ENCODE assay signal across 22 mouse cellular contexts in genomic region chr3:123033804-123034203, GRCm38 (mm10). TPM values are rescaled to one million over a fixed set of nuclear protein-coding genes. Genes with fewer than 3 reads are reported as not detected.
DNase-seq lines count a peak whose midpoint lies in the region; ATAC-seq and TF ChIP-seq lines count a peak whose summit lies in the region.
"Had no signal": no experiment of that assay in that cellular context is flagged by ENCODE, and none has a peak within 500 bp of the region (broad histone marks: within the 10 kb centered on the region; RNA-seq: fewer than 3 reads in every experiment).

No protein-coding gene starts in this region.

- peak overlapping the region; percentile 96 for H3K27ac ChIP-seq in heart, adult 2 months
- peak overlapping the region; percentile 93 for H3K27ac ChIP-seq in heart, embryonic 13.5 days (replicated peaks)
- H3K27ac ChIP-seq in heart, embryonic 16.5 days (ENCODE audit: low read length) = peak overlapping the region; percentile 94
- H3K27ac ChIP-seq: embryonic facial prominence, embryonic 12.5 days; forebrain, embryonic 15.5 days; hindbrain, embryonic 15.5 days had no signal

- no peaks in the 10 kb centered on the region for H3K27me3 ChIP-seq in heart, adult 2 months (ENCODE audit: control insufficient read depth, insufficient read depth, low read length)
- no peaks in the 10 kb centered on the region for H3K27me3 ChIP-seq in heart, embryonic 13.5 days (replicated peaks)
- H3K27me3 ChIP-seq in heart, embryonic 16.5 days (ENCODE audit: control insufficient read depth, insufficient read depth, low read length) = no peaks in the 10 kb centered on the region
- H3K27me3 ChIP-seq in myocyte (ENCODE audit: control insufficient read depth, insufficient read depth, insufficient read length) = no peaks in the 10 kb centered on the region
- H3K27me3 ChIP-seq: embryonic facial prominence, embryonic 12.5 days; forebrain, embryonic 15.5 days; hindbrain, embryonic 15.5 days had no signal

- ATAC-seq in heart, embryonic 13.5 days (ENCODE audit: extremely low read depth, insufficient number of reproducible peaks, low FRiP score, low TSS enrichment) = no peak
- ATAC-seq in heart, embryonic 16.5 days (replicated peaks; ENCODE audit: extremely low read depth, insufficient read depth, low FRiP score) = no peak
- ATAC-seq: forebrain, embryonic 15.5 days; intestine, embryonic 16.5 days had no signal

- H3K4me1 ChIP-seq in heart, adult 2 months (ENCODE audit: control insufficient read depth, insufficient read depth, low read length) = peaks cover 2% of the 10 kb centered on the region; the same call in 1 of the 2 replicates
- H3K4me1 ChIP-seq in heart, embryonic 13.5 days = peaks cover 48% of the 10 kb centered on the region
- peaks cover 17% of the 10 kb centered on the region for H3K4me1 ChIP-seq in heart, embryonic 16.5 days (ENCODE audit: control insufficient read depth, insufficient read depth, low read length)
- H3K4me1 ChIP-seq: embryonic facial prominence, embryonic 12.5 days; forebrain, embryonic 15.5 days; hindbrain, embryonic 15.5 days had no signal

- no peak for DNase-seq in heart, adult 2 months
- no peak for DNase-seq in heart, adult 8-10 months (ENCODE audit: low spot score)
- no peak for DNase-seq in heart, adult 9 months (ENCODE audit: low spot score in 2 of 2)
- no peak for DNase-seq in spleen, postnatal 4 days (ENCODE audit: low spot score in 2 of 2)
- DNase-seq: adrenal gland, postnatal 10 days; cerebellum, adult 11 months; cerebellum, adult 8-10 months; cerebellum, postnatal 14 days; embryo, embryonic 11 days; gastrocnemius, postnatal 14 days; kidney, adult 2 months had no signal

- peak overlapping the region; percentile 82 for H3K9ac ChIP-seq in heart, adult 2 months (ENCODE audit: low read depth, low read length)
- H3K9ac ChIP-seq in heart, embryonic 13.5 days = peak overlapping the region; percentile 81
- H3K9ac ChIP-seq in heart, embryonic 16.5 days (ENCODE audit: low read length) = peak overlapping the region; percentile 73
- H3K9ac ChIP-seq: embryonic facial prominence, embryonic 12.5 days; forebrain, embryonic 15.5 days; hindbrain, embryonic 15.5 days had no signal

- peak overlapping the region; percentile 51 for H3K4me3 ChIP-seq in heart, adult 2 months
- peak overlapping the region; percentile 55 for H3K4me3 ChIP-seq in heart, embryonic 13.5 days
- H3K4me3 ChIP-seq in heart, embryonic 16.5 days (ENCODE audit: low read length) = peak overlapping the region; percentile 50
- peak overlapping the region; percentile 18 for H3K4me3 ChIP-seq in myocyte
- H3K4me3 ChIP-seq: embryonic facial prominence, embryonic 12.5 days; forebrain, embryonic 15.5 days; hindbrain, embryonic 15.5 days had no signal

- peak overlapping the region; percentile 70 for H3K4me2 ChIP-seq in heart, embryonic 13.5 days
- peak overlapping the region; percentile 56 for H3K4me2 ChIP-seq in heart, embryonic 16.5 days (ENCODE audit: low read depth, low read length)
- peak overlapping the region; percentile 63 for H3K4me2 ChIP-seq in myocyte (ENCODE audit: low read depth)
- H3K4me2 ChIP-seq: embryonic facial prominence, embryonic 12.5 days; forebrain, embryonic 15.5 days; hindbrain, embryonic 15.5 days had no signal

- H3ac ChIP-seq in myocyte (ENCODE audit: control insufficient read depth, insufficient read length) = no peak overlapping the region

- H3K36me3 ChIP-seq in heart, adult 2 months (ENCODE audit: control insufficient read depth, insufficient read depth, low read length) = peaks cover 3% of the 10 kb centered on the region; the same call in 1 of the 2 replicates
- no peaks in the 10 kb centered on the region for H3K36me3 ChIP-seq in heart, embryonic 13.5 days
- no peaks in the 10 kb centered on the region for H3K36me3 ChIP-seq in heart, embryonic 16.5 days (ENCODE audit: control insufficient read depth, insufficient read depth)
- H3K36me3 ChIP-seq in myocyte (ENCODE audit: control insufficient read depth, insufficient read depth) = no peaks in the 10 kb centered on the region
- H3K36me3 ChIP-seq: embryonic facial prominence, embryonic 12.5 days; forebrain, embryonic 15.5 days; hindbrain, embryonic 15.5 days had no signal

- intact Hi-C loops in heart, adult 2 months (cut with DNase I) = loop anchor here (2.0 kb wide), 1 partner anchor 53 kb away; no protein-coding TSS in a partner anchor

- H3K9me3 ChIP-seq in heart, embryonic 13.5 days = no peaks in the 10 kb centered on the region
- H3K9me3 ChIP-seq in heart, embryonic 16.5 days (replicated peaks; ENCODE audit: control insufficient read depth, low read length) = no peaks in the 10 kb centered on the region
- H3K9me3 ChIP-seq: embryonic facial prominence, embryonic 12.5 days; forebrain, embryonic 15.5 days; hindbrain, embryonic 15.5 days had no signal

- no peak for TF ChIP-seq CTCF in heart, adult 2 months (IDR thresholded peaks at IDR 0.05)

- WGBS in heart, adult 2 months = 55% methylated on average over 8 of the region's 8 CpGs
- 52% methylated on average over 8 of the region's 8 CpGs for WGBS in heart, embryonic 13.5 days
- 52% methylated on average over 8 of the region's 8 CpGs for WGBS in heart, embryonic 16.5 days

- TF ChIP-seq POLR2A in heart, adult 2 months (IDR thresholded peaks at IDR 0.05; ENCODE audit: insufficient read depth, low read depth, low read length) = peak; percentile 52; the same call in 1 of the 2 replicates
- no peak for TF ChIP-seq POLR2A in myocyte (IDR thresholded peaks at IDR 0.05; ENCODE audit: insufficient read length, low read depth)

- TF ChIP-seq EP300 in heart, adult 2 months (IDR thresholded peaks at IDR 0.05; ENCODE audit: insufficient read depth, low read depth, low read length) = no peak

- H3K79me2 ChIP-seq in heart, adult 2 months (replicated peaks; ENCODE audit: control insufficient read depth, insufficient read depth, low read length) = no peaks in the 10 kb centered on the region
- H3K79me2 ChIP-seq in myocyte (ENCODE audit: control insufficient read depth, insufficient read depth) = no peaks in the 10 kb centered on the region

TF ChIP-seq in myocyte, 11 proteins besides CTCF, POLR2A, EP300 and RAD21:
- TF ChIP-seq MYOD1 (IDR thresholded peaks at IDR 0.05; ENCODE audit: control insufficient read depth in 1 of 3, insufficient read length in 2 of 3, low read depth in 2 of 3) = peak; percentile 13 to 85 (median 77)
- TF ChIP-seq MYOG (IDR thresholded peaks at IDR 0.05; ENCODE audit: control insufficient read depth in 1 of 3, insufficient read depth in 1 of 3, insufficient read length in 2 of 3, low read depth in 2 of 3) = peak in 2 of 3 experiments; percentile 75 to 78
- no peak for TF ChIP-seq CEBPB (IDR thresholded peaks at IDR 0.05; ENCODE audit: insufficient read depth, poor library complexity, severe bottlenecking)

RNA-seq across cellular contexts. Expression of gene Myoz2, which starts 1.0 kb away (rescaled TPM):
- total RNA-seq in heart, adult 2 months (2021) = 1,000 to 10,000 TPM; 1,454 to 1,834 TPM
- polyA plus RNA-seq in heart, adult 2 months (2012; rRNA removed) = 691 and 950 TPM in 2 replicates
- 1,000 to 10,000 TPM; 1,494 to 1,679 (median 1,556) TPM for total RNA-seq in heart, adult 8-10 months (2022)
- polyA plus RNA-seq in heart, embryonic 13.5 days (2015; fragmentation: Nextera tagmentation; extraction: Ambion mirVana) = 166 and 204 TPM in 2 replicates
- polyA plus RNA-seq in heart, embryonic 16.5 days (2015; fragmentation: Nextera tagmentation; extraction: Ambion mirVana) = 243 and 252 TPM in 2 replicates
- 134 TPM for polyA plus RNA-seq in myocyte (2012; fragmentation: generic; extraction: Trizol)
- total RNA-seq: common myeloid progenitor, adult 5-6 weeks; granulocyte monocyte progenitor cell, adult 5-6 weeks; MEL had no signal
- polyA plus RNA-seq: forebrain, embryonic 11.5 days; forebrain, embryonic 15.5 days had no signal

RNA-seq across cellular contexts. Expression of gene Usp53, which starts 49.5 kb away (rescaled TPM):
- 1 to 10 TPM; 7.5 to 7.9 TPM for total RNA-seq in heart, adult 2 months (2021)
- 1.9 and 5.0 TPM in 2 replicates for polyA plus RNA-seq in heart, adult 2 months (2012; rRNA removed)
- 10 to 100 TPM in 3 of 4 experiments, 1 to 10 TPM in 1; 7.7 to 13.3 (median 11.3) TPM for total RNA-seq in heart, adult 8-10 months (2022)
- polyA plus RNA-seq in heart, embryonic 13.5 days (2015; fragmentation: Nextera tagmentation; extraction: Ambion mirVana) = 6.6 and 8.2 TPM in 2 replicates
- 5.4 and 8.6 TPM in 2 replicates for polyA plus RNA-seq in heart, embryonic 16.5 days (2015; fragmentation: Nextera tagmentation; extraction: Ambion mirVana)
- 1.7 TPM for polyA plus RNA-seq in myocyte (2012; fragmentation: generic; extraction: Trizol)
